Mouse (Mus musculus): ENCODE measurements around the gene Kcnk3.
A peak's percentile ranks its signal among the peaks of the same experiment; 100 is the strongest.

Gene Kcnk3

GRCm38 (mm10) chr5:30614221-30614620 is 26.3 kb downstream of the Kcnk3 start:
- peak; percentile 71 to 81 for DNase-seq

- no peak for DNase-seq
Observed at GRCm38 (mm10) chr5:30615416-30615815, 27.4 kb downstream of the Kcnk3 start.

- no peak for DNase-seq
Observed at GRCm38 (mm10) chr5:30615819-30616218, 27.8 kb downstream of the Kcnk3 start.

- no peak for DNase-seq
Observed at GRCm38 (mm10) chr5:30616644-30617043, 28.7 kb downstream of the Kcnk3 start.

GRCm38 (mm10) chr5:30617357-30617756 is 29.4 kb downstream of the Kcnk3 start:
- no peak for DNase-seq

GRCm38 (mm10) chr5:30617851-30618250 is 29.9 kb downstream of the Kcnk3 start:
- DNase-seq, result peak; percentile 33 to 54

- DNase-seq, result no peak
Observed at GRCm38 (mm10) chr5:30618376-30619003, 30.5 kb downstream of the Kcnk3 start.

GRCm38 (mm10) chr5:30619211-30619610 is 31.2 kb downstream of the Kcnk3 start:
- no peak for DNase-seq

- DNase-seq, result no peak
Observed at GRCm38 (mm10) chr5:30620567-30620966, 32.6 kb downstream of the Kcnk3 start.

GRCm38 (mm10) chr5:30621211-30621790 is 33.3 kb downstream of the Kcnk3 start:
- no peak for DNase-seq

GRCm38 (mm10) chr5:30621844-30622176 is 33.8 kb downstream of the Kcnk3 start:
- no peak for DNase-seq

GRCm38 (mm10) chr5:30622177-30622840 is 34.3 kb downstream of the Kcnk3 start:
- peak; percentile 53 to 66 for DNase-seq

- DNase-seq, result peak; percentile 43 to 48
Observed at GRCm38 (mm10) chr5:30622841-30623185, 34.8 kb downstream of the Kcnk3 start.

- DNase-seq, result no peak
Observed at GRCm38 (mm10) chr5:30623380-30623779, 35.4 kb downstream of the Kcnk3 start.

- no peak for DNase-seq
Observed at GRCm38 (mm10) chr5:30624311-30624710, 36.3 kb downstream of the Kcnk3 start.

GRCm38 (mm10) chr5:30624908-30625307 is 36.9 kb downstream of the Kcnk3 start:
- DNase-seq, result no peak

GRCm38 (mm10) chr5:30625379-30625778 is 37.4 kb downstream of the Kcnk3 start:
- no peak for DNase-seq

GRCm38 (mm10) chr5:30626331-30627105 is 38.5 kb downstream of the Kcnk3 start:
- no peak for DNase-seq

- DNase-seq, result no peak
Observed at GRCm38 (mm10) chr5:30628511-30628910, 40.5 kb downstream of the Kcnk3 start.

GRCm38 (mm10) chr5:30630401-30630800 is 42.4 kb downstream of the Kcnk3 start:
- no peak for DNase-seq

- no peak for DNase-seq
Observed at GRCm38 (mm10) chr5:30632134-30632533, 44.2 kb downstream of the Kcnk3 start.

GRCm38 (mm10) chr5:30636994-30637393 is 49.0 kb downstream of the Kcnk3 start:
- no peak for DNase-seq

- DNase-seq, result peak; percentile 87 to 90
Observed at GRCm38 (mm10) chr5:30638041-30638440, 50.1 kb downstream of the Kcnk3 start.

All from kidney, postnatal 4 days (tissue).